Mouse (Mus musculus) heart, embryonic 11.5 days (tissue): ENCODE data around the gene Atp1b3. TPM values are rescaled to one million over a fixed set of nuclear protein-coding genes. Genes with fewer than 3 reads are reported as not detected.

Experiments
- ATAC-seq: fragments of 200-750 bp; cut with Nextera tagmentation; replicated peaks from 2 replicates; pipeline ENCODE4 v1.8.0; 2017; ENCODE audit warnings: moderate library complexity; ENCODE audit not compliant: insufficient number of reproducible peaks, low FRiP score, low TSS enrichment
- H3K27ac ChIP-seq: fragments of 300-500 bp; sonication (generic); 2 replicates; pipeline ENCODE4 v1.5.1; 2014; ENCODE audit warnings: mild to moderate bottlenecking, low read depth, low read length
- H3K27me3 ChIP-seq: fragments of 300-500 bp; sonication (generic); 2 replicates; pipeline ENCODE4 v1.6.1; 2014; ENCODE audit warnings: mild to moderate bottlenecking, low read length, mixed read lengths; ENCODE audit not compliant: control insufficient read depth, insufficient read depth
- H3K36me3 ChIP-seq: fragments of 300-500 bp; sonication (generic); 2 replicates; pipeline ENCODE4 v1.6.1; 2014; ENCODE audit warnings: mild to moderate bottlenecking, low read length, moderate library complexity, mixed read lengths; ENCODE audit not compliant: control insufficient read depth, insufficient read depth
- H3K4me1 ChIP-seq: fragments of 300-500 bp; sonication (generic); 2 replicates; pipeline ENCODE4 v1.6.1; 2014; ENCODE audit warnings: low read length; ENCODE audit not compliant: control insufficient read depth, insufficient read depth
- H3K4me2 ChIP-seq: fragments of 300-500 bp; sonication (generic); 2 replicates; pipeline ENCODE4 v1.6.1; 2014; ENCODE audit warnings: mild to moderate bottlenecking, moderate library complexity
- H3K4me3 ChIP-seq: fragments of 300-500 bp; sonication (generic); 2 replicates; pipeline ENCODE4 v1.5.1; 2014; ENCODE audit warnings: low read depth, low read length
- H3K9ac ChIP-seq: fragments of 300-500 bp; sonication (generic); 2 replicates; pipeline ENCODE4 v1.6.1; 2014; ENCODE audit warnings: mild to moderate bottlenecking, low read depth, low read length, moderate library complexity
- H3K9me3 ChIP-seq: fragments of 300-500 bp; sonication (generic); replicated peaks from 2 replicates; pipeline ENCODE4 v1.6.1; 2016; ENCODE audit warnings: low read length; ENCODE audit not compliant: control insufficient read depth
- WGBS: fragments of 180-500 bp; shearing (Covaris S2); extraction: QIAGEN DNeasy Blood & Tissue Kit; methylation state at CpG from one replicate; pipeline ENCODE4 v1.1.7; 2014; ENCODE audit not compliant: insufficient replicate concordance; 5-methylcytosine and 5-hydroxymethylcytosine counted together
- polyA plus RNA-seq: library from polyadenylated mRNA; unstranded; fragments of >200 nt; fragmentation: Nextera tagmentation; extraction: Ambion mirVana; gene quantifications from 2 replicates; pipeline ENCODE4 v1.2.1, GENCODE M21; 2014

Gene Atp1b3
- polyA plus RNA-seq, 1 experiment from 2014 or later: 149 TPM

- 56% methylated on average over 4 of the region's 4 CpGs for WGBS
- H3K36me3 ChIP-seq: no peaks in the 10 kb centered on the region
- H3K9ac ChIP-seq: no peak overlapping the region
- no peak for ATAC-seq
- peaks cover 4% of the 10 kb centered on the region for H3K4me1 ChIP-seq
- no peaks in the 10 kb centered on the region for H3K9me3 ChIP-seq
- H3K4me3 ChIP-seq: no peak overlapping the region
- no peaks in the 10 kb centered on the region for H3K27me3 ChIP-seq
- no peak overlapping the region for H3K27ac ChIP-seq
- H3K4me2 ChIP-seq: no peak overlapping the region
These were observed 39.7 kb downstream of the Atp1b3 start for GRCm38 (mm10) chr9:96324502-96324901.

GRCm38 (mm10) chr9:96322411-96323152 is 41.7 kb downstream of the Atp1b3 start:
- H3K4me1 ChIP-seq: peaks cover 4% of the 10 kb centered on the region
- no peak overlapping the region for H3K27ac ChIP-seq
- 88% methylated on average over 15 of the region's 15 CpGs for WGBS
- no peaks in the 10 kb centered on the region for H3K9me3 ChIP-seq
- H3K4me3 ChIP-seq: no peak overlapping the region
- no peaks in the 10 kb centered on the region; the same call in 1 of the 2 replicates for H3K36me3 ChIP-seq
- no peak overlapping the region for H3K9ac ChIP-seq
- no peak overlapping the region for H3K4me2 ChIP-seq
- H3K27me3 ChIP-seq: no peaks in the 10 kb centered on the region
- ATAC-seq: no peak

- H3K4me1 ChIP-seq: no peaks in the 10 kb centered on the region
- peaks cover 2% of the 10 kb centered on the region for H3K36me3 ChIP-seq
- no peak overlapping the region for H3K4me3 ChIP-seq
- no peak for ATAC-seq
- WGBS: 83% methylated on average over 6 of the region's 6 CpGs
- H3K9ac ChIP-seq: no peak overlapping the region
- no peak overlapping the region for H3K27ac ChIP-seq
- H3K27me3 ChIP-seq: no peaks in the 10 kb centered on the region
- no peak overlapping the region for H3K4me2 ChIP-seq
- H3K9me3 ChIP-seq: no peaks in the 10 kb centered on the region
These were observed 43.7 kb downstream of the Atp1b3 start for GRCm38 (mm10) chr9:96320551-96320980.

- no peaks in the 10 kb centered on the region for H3K9me3 ChIP-seq
- H3K27ac ChIP-seq: no peak overlapping the region
- peaks cover 2% of the 10 kb centered on the region for H3K36me3 ChIP-seq
- H3K4me2 ChIP-seq: no peak overlapping the region
- H3K4me1 ChIP-seq: no peaks in the 10 kb centered on the region
- H3K4me3 ChIP-seq: no peak overlapping the region
- H3K27me3 ChIP-seq: no peaks in the 10 kb centered on the region
- H3K9ac ChIP-seq: no peak overlapping the region
- no peak for ATAC-seq
- 79% methylated on average over 5 of the region's 5 CpGs for WGBS
These were observed 44.9 kb downstream of the Atp1b3 start for GRCm38 (mm10) chr9:96319333-96319732.

GRCm38 (mm10) chr9:96312074-96312473 is 52.2 kb downstream of the Atp1b3 start:
- Histone ChIP-seq H3K36me3 (peaks cover 5% of the 10 kb centered on the region; the same call in 1 of the 2 replicates), H3K9ac (no peak overlapping the region), H3K4me3 (no peak overlapping the region), H3K4me2 (no peak overlapping the region), H3K27me3 (no peaks in the 10 kb centered on the region), H3K4me1 (no peaks in the 10 kb centered on the region), H3K9me3 (no peaks in the 10 kb centered on the region), H3K27ac (no peak overlapping the region)
- ATAC-seq: no peak
- WGBS: 80% methylated on average over 3 of the region's 3 CpGs

- Histone ChIP-seq H3K27ac (no peak overlapping the region), H3K9me3 (no peaks in the 10 kb centered on the region), H3K4me1 (no peaks in the 10 kb centered on the region), H3K4me2 (no peak overlapping the region), H3K36me3 (0 out of 2 replicates have a peak, but pooled peaks cover 9% of the 10 kb centered on the region), H3K4me3 (no peak overlapping the region), H3K27me3 (no peaks in the 10 kb centered on the region), H3K9ac (no peak overlapping the region)
- 92% methylated on average over 3 of the region's 3 CpGs for WGBS
- no peak for ATAC-seq
These were observed 55.4 kb downstream of the Atp1b3 start for GRCm38 (mm10) chr9:96308816-96309215.

GRCm38 (mm10) chr9:96299324-96300008 is 64.8 kb downstream of the Atp1b3 start:
- H3K4me3 ChIP-seq: no peak overlapping the region
- H3K27ac ChIP-seq: no peak overlapping the region
- H3K4me2 ChIP-seq: no peak overlapping the region
- 77% methylated on average over 3 of the region's 3 CpGs for WGBS
- H3K36me3 ChIP-seq: peaks cover 16% of the 10 kb centered on the region
- no peaks in the 10 kb centered on the region for H3K27me3 ChIP-seq
- no peaks in the 10 kb centered on the region for H3K4me1 ChIP-seq
- no peak overlapping the region for H3K9ac ChIP-seq
- H3K9me3 ChIP-seq: no peaks in the 10 kb centered on the region
- ATAC-seq: no peak

- no peaks in the 10 kb centered on the region for H3K9me3 ChIP-seq
- no peaks in the 10 kb centered on the region for H3K27me3 ChIP-seq
- over 99% methylated on average over 7 of the region's 7 CpGs for WGBS
- no peak overlapping the region for H3K27ac ChIP-seq
- H3K36me3 ChIP-seq: peaks cover 9% of the 10 kb centered on the region
- no peak overlapping the region for H3K4me2 ChIP-seq
- H3K9ac ChIP-seq: no peak overlapping the region
- H3K4me1 ChIP-seq: no peaks in the 10 kb centered on the region
- H3K4me3 ChIP-seq: no peak overlapping the region
- ATAC-seq: no peak
These were observed 72.1 kb downstream of the Atp1b3 start for GRCm38 (mm10) chr9:96292144-96292543.
